Mouse (Mus musculus) myocyte (in vitro differentiated cells): ENCODE data around the gene Hip1. TPM values are rescaled to one million over a fixed set of nuclear protein-coding genes. Genes with fewer than 3 reads are reported as not detected.
A peak's percentile ranks its signal among the peaks of the same experiment; 100 is the strongest.

Experiments
- H3K27me3 ChIP-seq: one replicate; pipeline ENCODE4 v1.6.1; 2011; ENCODE audit not compliant: control insufficient read depth, insufficient read depth, insufficient read length
- H3K36me3 ChIP-seq: one replicate; pipeline ENCODE4 v1.6.1; 2011; ENCODE audit not compliant: control insufficient read depth, insufficient read depth
- H3K4me2 ChIP-seq: one replicate; pipeline ENCODE4 v1.6.1; 2011; ENCODE audit warnings: low read depth, control low read depth
- H3K4me3 ChIP-seq: one replicate; pipeline ENCODE4 v1.5.1; 2011; ENCODE audit warnings: mild to moderate bottlenecking, control low read depth, moderate library complexity
- H3K79me2 ChIP-seq: one replicate; pipeline ENCODE4 v1.6.1; 2011; ENCODE audit not compliant: control insufficient read depth, insufficient read depth
- H3ac ChIP-seq: one replicate; pipeline ENCODE4 v1.6.1; 2011; ENCODE audit not compliant: control insufficient read depth, insufficient read length
- CEBPB ChIP-seq: IDR thresholded peaks from 2 replicates; pipeline ENCODE4 v1.6.1; 2011; ENCODE audit warnings: mild to moderate bottlenecking, moderate library complexity; ENCODE audit not compliant: poor library complexity, insufficient read depth, severe bottlenecking
- E2F4 ChIP-seq: IDR thresholded peaks from one replicate; pipeline ENCODE4 v1.6.1; 2011; ENCODE audit warnings: mild to moderate bottlenecking, control low read depth, moderate library complexity; ENCODE audit not compliant: insufficient read depth
- MAX ChIP-seq: IDR thresholded peaks from one replicate; pipeline ENCODE4 v1.6.1; 2011; ENCODE audit warnings: low read depth, mild to moderate bottlenecking, control low read depth
- MYOD1 ChIP-seq, 3 experiments: IDR thresholded peaks; one replicate each; pipeline ENCODE4 v1.6.1; 2011; ENCODE audit warnings: control low read depth in 2 of 3, low read depth in 2 of 3, mild to moderate bottlenecking in 2 of 3, moderate library complexity in 1 of 3; ENCODE audit not compliant: insufficient read length in 2 of 3, control insufficient read depth in 1 of 3
- MYOG ChIP-seq, 3 experiments: IDR thresholded peaks; one replicate each; pipeline ENCODE4 v1.6.1; 2011; ENCODE audit warnings: control low read depth in 2 of 3, low read depth in 2 of 3, mild to moderate bottlenecking in 2 of 3; ENCODE audit not compliant: insufficient read length in 2 of 3, control insufficient read depth in 1 of 3, insufficient read depth in 1 of 3
- POLR2A ChIP-seq: IDR thresholded peaks from one replicate; pipeline ENCODE4 v1.6.1; 2011; ENCODE audit warnings: low read depth, mild to moderate bottlenecking, control low read depth, moderate library complexity; ENCODE audit not compliant: insufficient read length
- POLR2AphosphoS2 ChIP-seq: IDR thresholded peaks from one replicate; pipeline ENCODE4 v1.6.1; 2011; ENCODE audit warnings: low read depth, control low read depth; ENCODE audit not compliant: insufficient read length
- REST ChIP-seq: IDR thresholded peaks from one replicate; pipeline ENCODE4 v1.6.1; 2011; ENCODE audit warnings: mild to moderate bottlenecking, control low read depth, moderate library complexity; ENCODE audit not compliant: insufficient read depth, insufficient read length
- SRF ChIP-seq: IDR thresholded peaks from one replicate; pipeline ENCODE4 v1.6.1; 2011; ENCODE audit warnings: low read depth; ENCODE audit not compliant: control insufficient read depth, insufficient read length
- TCF12 ChIP-seq: IDR thresholded peaks from one replicate; pipeline ENCODE4 v1.6.1; 2011; ENCODE audit warnings: mild to moderate bottlenecking, control low read depth; ENCODE audit not compliant: poor library complexity, insufficient read depth, severe bottlenecking
- TCF3 ChIP-seq: IDR thresholded peaks from one replicate; pipeline ENCODE4 v1.6.1; 2011; ENCODE audit warnings: low read depth, control low read depth; ENCODE audit not compliant: insufficient read length
- USF1 ChIP-seq: IDR thresholded peaks from one replicate; pipeline ENCODE4 v1.6.1; 2011; ENCODE audit warnings: low read depth, mild to moderate bottlenecking, control low read depth, moderate library complexity
- polyA plus RNA-seq: library from polyadenylated mRNA; unstranded; fragments of >200 nt; fragmentation: generic; extraction: Trizol; gene quantifications from one replicate; pipeline ENCODE4 v1.2.1, GENCODE M21; 2012; ENCODE audit warnings: missing spikeins

Hip1 gene
- polyA plus RNA-seq, 1 experiment = 65.2 TPM

DNA sequence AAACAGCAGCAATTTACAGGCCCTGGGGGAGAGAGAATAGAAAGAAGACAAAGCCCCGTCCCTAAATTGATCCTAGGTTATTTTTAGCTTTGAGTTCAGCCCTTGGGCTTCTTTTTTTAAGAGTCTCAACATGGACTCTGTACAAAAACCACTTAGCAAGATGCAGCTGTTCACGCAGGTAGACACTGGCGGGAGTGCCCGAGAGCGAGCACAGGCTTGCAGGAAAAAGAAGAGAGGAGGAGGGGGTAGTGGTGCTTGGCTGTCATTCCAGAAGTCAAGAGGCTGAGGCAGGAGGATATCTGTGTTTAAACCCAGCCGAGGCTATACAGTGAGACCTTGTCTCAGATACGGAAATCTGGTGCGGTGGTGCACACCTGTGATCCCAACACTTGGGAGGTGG, 42.9 kb downstream of the Hip1 start:
- no peaks in the 10 kb centered on the region for H3K27me3 ChIP-seq
- TF ChIP-seq MYOD1 (IDR thresholded peaks at IDR 0.05; ENCODE audit: control insufficient read depth in 1 of 3, insufficient read length in 2 of 3, low read depth in 2 of 3) (peak in 2 of 3 experiments; percentile 22 to 38), TCF12 (no peak), POLR2A (no peak), SRF (no peak), REST (no peak), MYOG (IDR thresholded peaks at IDR 0.05; ENCODE audit: control insufficient read depth in 1 of 3, insufficient read depth in 1 of 3, insufficient read length in 2 of 3, low read depth in 2 of 3) (peak in 1 of 3 experiments; percentile 53), TCF3 (no peak), POLR2AphosphoS2 (no peak), E2F4 (no peak), CEBPB (no peak), USF1 (no peak), MAX (no peak)
- H3K4me3 ChIP-seq = no peak overlapping the region
- H3ac ChIP-seq = no peak overlapping the region
- no peak overlapping the region for H3K4me2 ChIP-seq
- H3K79me2 ChIP-seq = no peaks in the 10 kb centered on the region
- no peaks in the 10 kb centered on the region for H3K36me3 ChIP-seq

DNA sequence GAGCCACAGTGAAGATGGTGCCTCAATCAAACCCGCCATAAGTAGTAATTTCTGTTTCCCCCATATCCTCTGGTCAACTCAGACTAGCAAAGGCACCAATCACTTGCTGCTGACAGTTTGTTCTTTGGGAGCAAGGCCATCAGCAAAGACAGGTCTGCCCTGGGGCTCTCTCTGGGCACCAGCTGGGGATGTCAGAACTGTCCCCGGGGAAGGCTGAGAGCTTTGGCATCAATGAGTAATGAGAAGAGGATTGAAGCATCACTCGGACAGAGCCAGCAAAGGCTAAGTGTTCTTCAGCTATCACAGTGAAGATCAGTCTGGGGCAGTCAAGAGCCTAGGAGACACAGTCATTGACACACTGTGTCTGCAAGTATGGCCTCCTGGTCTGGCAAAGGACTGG, 46.0 kb downstream of the Hip1 start:
- no peaks in the 10 kb centered on the region for H3K36me3 ChIP-seq
- H3K27me3 ChIP-seq = no peaks in the 10 kb centered on the region
- TF ChIP-seq TCF12 (no peak), USF1 (no peak), MYOG (IDR thresholded peaks at IDR 0.05; ENCODE audit: control insufficient read depth in 1 of 3, insufficient read depth in 1 of 3, insufficient read length in 2 of 3, low read depth in 2 of 3) (no peak), REST (no peak), MAX (no peak), TCF3 (no peak), MYOD1 (IDR thresholded peaks at IDR 0.05; ENCODE audit: control insufficient read depth in 1 of 3, insufficient read length in 2 of 3, low read depth in 2 of 3) (no peak), POLR2AphosphoS2 (no peak), CEBPB (no peak), E2F4 (no peak), SRF (no peak), POLR2A (no peak)
- no peak overlapping the region for H3K4me2 ChIP-seq
- H3K4me3 ChIP-seq = no peak overlapping the region
- no peak overlapping the region for H3ac ChIP-seq
- H3K79me2 ChIP-seq = no peaks in the 10 kb centered on the region

DNA sequence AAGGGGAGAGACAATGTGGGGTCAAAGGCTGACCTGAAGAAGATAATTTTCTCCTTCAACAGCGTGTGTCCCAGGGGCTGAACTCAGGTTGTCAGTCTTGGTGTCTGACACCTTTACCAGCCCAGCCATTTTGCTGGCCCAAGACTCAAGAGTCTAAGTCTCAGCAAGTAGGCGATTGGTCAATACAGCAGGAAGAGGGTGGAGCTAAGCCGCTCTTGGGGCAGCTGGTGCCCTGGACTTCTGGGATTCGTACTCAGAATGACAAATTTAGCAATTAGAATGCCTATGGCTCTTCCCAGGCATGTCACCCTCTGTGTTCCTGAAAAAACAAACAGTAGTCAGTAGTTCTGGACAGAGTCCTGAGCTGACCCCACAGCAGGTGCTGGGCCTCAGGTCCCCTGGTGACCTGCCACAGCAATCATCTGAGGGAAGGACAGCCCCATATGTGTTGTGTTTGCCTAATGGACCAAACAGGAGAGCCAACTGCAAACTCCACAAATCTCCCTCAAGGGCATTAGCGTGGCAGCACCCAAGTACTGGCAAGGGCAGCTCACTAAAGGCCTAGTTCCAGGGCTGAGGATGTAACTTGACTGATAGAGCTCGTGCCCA, 47.5 kb downstream of the Hip1 start:
- Histone ChIP-seq H3K4me3 (no peak overlapping the region), H3K79me2 (no peaks in the 10 kb centered on the region), H3ac (no peak overlapping the region), H3K4me2 (no peak overlapping the region), H3K36me3 (no peaks in the 10 kb centered on the region), H3K27me3 (no peaks in the 10 kb centered on the region)
- TF ChIP-seq POLR2AphosphoS2 (no peak), TCF12 (peak; percentile 0), MYOD1 (IDR thresholded peaks at IDR 0.05; ENCODE audit: control insufficient read depth in 1 of 3, insufficient read length in 2 of 3, low read depth in 2 of 3) (peak in 2 of 3 experiments; percentile 54 to 78), MYOG (IDR thresholded peaks at IDR 0.05; ENCODE audit: control insufficient read depth in 1 of 3, insufficient read depth in 1 of 3, insufficient read length in 2 of 3, low read depth in 2 of 3) (peak; percentile 15 to 77 (median 65))

DNA sequence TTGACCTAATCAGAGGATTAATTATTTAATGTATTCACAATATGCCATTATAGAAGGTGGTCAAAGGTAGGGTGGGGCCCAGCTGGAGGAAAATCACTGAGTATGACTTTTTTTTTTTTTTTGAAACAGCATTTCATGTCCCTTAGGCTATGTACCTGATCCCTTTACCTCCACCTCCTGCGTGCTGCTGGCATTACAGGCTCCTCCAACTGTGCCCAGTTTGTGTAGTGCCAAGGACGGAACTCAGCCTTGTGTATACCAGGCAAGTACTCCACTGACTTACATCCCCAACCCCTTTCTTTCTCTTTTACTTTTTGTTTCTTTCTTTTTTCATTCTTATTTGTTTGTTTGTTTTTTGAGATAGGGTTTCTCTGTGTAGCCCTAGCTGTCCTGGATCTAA, 48.4 kb downstream of the Hip1 start:
- no peak overlapping the region for H3K4me3 ChIP-seq
- no peak for TF ChIP-seq REST
- no peak for TF ChIP-seq TCF12
- TF ChIP-seq MYOG (IDR thresholded peaks at IDR 0.05; ENCODE audit: control insufficient read depth in 1 of 3, insufficient read depth in 1 of 3, insufficient read length in 2 of 3, low read depth in 2 of 3) = no peak
- TF ChIP-seq POLR2AphosphoS2 = no peak
- no peak for TF ChIP-seq TCF3
- TF ChIP-seq CEBPB = no peak
- no peak for TF ChIP-seq SRF
- TF ChIP-seq POLR2A = no peak
- no peak for TF ChIP-seq MAX
- no peak for TF ChIP-seq MYOD1 (IDR thresholded peaks at IDR 0.05; ENCODE audit: control insufficient read depth in 1 of 3, insufficient read length in 2 of 3, low read depth in 2 of 3)
- no peak for TF ChIP-seq USF1
- TF ChIP-seq E2F4 = no peak
- H3ac ChIP-seq = no peak overlapping the region
- H3K27me3 ChIP-seq = no peaks in the 10 kb centered on the region
- no peak overlapping the region for H3K4me2 ChIP-seq
- H3K36me3 ChIP-seq = no peaks in the 10 kb centered on the region
- H3K79me2 ChIP-seq = no peaks in the 10 kb centered on the region
